Mouse (Mus musculus) lung, postnatal 4 days (tissue): ENCODE results near the gene Med19.
A peak's percentile ranks its signal among the peaks of the same experiment; 100 is the strongest.
"Not testable (repeated sequence)": the region's sequence is repeated elsewhere in the genome, so short reads cannot be mapped to it uniquely, and the experiment has no call there.

Source experiments
- DNase-seq, 2 experiments: peaks; one replicate each; pipeline ENCODE4 v3.0.0; 2021

Med19 gene

GRCm38 (mm10) chr2:84669828-84670568 is 8.2 kb upstream of the Med19 start:
- peak in 1 of 2 experiments; percentile 62 for DNase-seq

GRCm38 (mm10) chr2:84670569-84670933 is 7.7 kb upstream of the Med19 start, which contains the start of gene Selenoh:
Gene Selenoh, minus strand, starts transcription at chr2:84670770.
- DNase-seq: peak; percentile 88 to 89

GRCm38 (mm10) chr2:84671535-84671934 is 6.7 kb upstream of the Med19 start:
- DNase-seq: not testable (repeated sequence)

GRCm38 (mm10) chr2:84677270-84677967 is 783 bp upstream of the Med19 start:
- no peak for DNase-seq

- no peak for DNase-seq
Observed at GRCm38 (mm10) chr2:84679016-84679415, 814 bp downstream of the Med19 start, which contains the start of gene Tmx2. Gene Tmx2, minus strand, starts transcription at chr2:84679140.

- no peak for DNase-seq
Observed at GRCm38 (mm10) chr2:84682605-84683183, 4.5 kb downstream of the Med19 start.

GRCm38 (mm10) chr2:84688080-84688844 is 10.1 kb downstream of the Med19 start:
- no peak for DNase-seq

GRCm38 (mm10) chr2:84690050-84690449 is 11.8 kb downstream of the Med19 start:
- DNase-seq: no peak

- no peak for DNase-seq
Observed at GRCm38 (mm10) chr2:84695007-84695695, 16.9 kb downstream of the Med19 start.

- DNase-seq: no peak
Observed at GRCm38 (mm10) chr2:84703497-84703896, 25.3 kb downstream of the Med19 start.

GRCm38 (mm10) chr2:84704329-84704728 is 26.1 kb downstream of the Med19 start:
- no peak for DNase-seq

GRCm38 (mm10) chr2:84705295-84705694 is 27.1 kb downstream of the Med19 start:
- DNase-seq: no peak

GRCm38 (mm10) chr2:84707523-84707922 is 29.3 kb downstream of the Med19 start:
- no peak for DNase-seq

GRCm38 (mm10) chr2:84711898-84712297 is 33.7 kb downstream of the Med19 start:
- DNase-seq: no peak

GRCm38 (mm10) chr2:84714422-84714810 is 36.2 kb downstream of the Med19 start:
- DNase-seq: no peak

GRCm38 (mm10) chr2:84714811-84715561 is 36.8 kb downstream of the Med19 start, which contains the start of gene Zdhhc5:
Gene Zdhhc5, minus strand, starts transcription at chr2:84715180.
- peak; percentile 99 to 100 for DNase-seq

- peak; percentile 69 to 89 for DNase-seq
Observed at GRCm38 (mm10) chr2:84715562-84716361, 37.6 kb downstream of the Med19 start.

- no peak for DNase-seq
Observed at GRCm38 (mm10) chr2:84716423-84717355, 38.5 kb downstream of the Med19 start.

GRCm38 (mm10) chr2:84717357-84717756 is 39.2 kb downstream of the Med19 start:
- DNase-seq: no peak

GRCm38 (mm10) chr2:84720718-84721117 is 42.5 kb downstream of the Med19 start:
- no peak for DNase-seq
